Mouse (Mus musculus): ENCODE data around the gene Rhox12. TPM values are rescaled to one million over a fixed set of nuclear protein-coding genes. Genes with fewer than 3 reads are reported as not detected.

The Rhox12 gene
- total and polyA plus RNA-seq, 3 experiments = not detected

DNA sequence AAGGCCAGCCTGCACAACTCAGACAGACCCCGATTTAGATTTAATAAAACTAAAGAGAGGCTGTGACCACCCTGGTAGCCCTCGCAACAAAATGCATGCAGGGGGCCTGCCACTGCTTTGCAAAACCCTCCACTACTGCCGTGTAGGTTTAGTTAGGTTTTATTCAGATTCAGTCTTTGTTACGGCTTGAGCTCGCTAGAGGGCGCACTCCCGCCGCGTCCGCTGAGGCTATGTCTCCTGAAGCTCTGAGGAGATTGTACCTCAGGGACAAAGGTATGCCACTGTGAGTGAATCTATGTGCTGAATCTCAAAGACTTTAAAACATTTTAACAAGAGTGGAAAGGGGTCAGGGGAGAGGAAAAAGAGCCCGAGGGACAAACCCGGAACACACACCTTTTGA is 26.5 kb downstream of the Rhox12 start:
- H3K4me1 ChIP-seq (ENCODE audit: control insufficient read depth in 1 of 2, insufficient read depth in 2 of 2, low read length in 2 of 2) = no peaks in the 10 kb centered on the region
- no peaks in the 10 kb centered on the region for H3K36me3 ChIP-seq (ENCODE audit: control insufficient read depth in 1 of 2, insufficient read depth in 2 of 2, low read length in 2 of 2)
- no peaks in the 10 kb centered on the region for H3K27me3 ChIP-seq (ENCODE audit: control insufficient read depth in 1 of 2, insufficient read depth in 2 of 2, low read length in 2 of 2)
- no peak overlapping the region for H3K27ac ChIP-seq (ENCODE audit: control insufficient read depth, low read depth, low read length)
- H3K79me2 ChIP-seq (ENCODE audit: control insufficient read depth, insufficient read depth, low read length, poor library complexity) = no peaks in the 10 kb centered on the region
- H3K9ac ChIP-seq (ENCODE audit: control insufficient read depth, low read depth, low read length, poor library complexity, severe bottlenecking) = no peak overlapping the region
- DNase-seq (ENCODE audit: low read depth, low spot score) = no peak
- no peaks in the 10 kb centered on the region for H3K9me3 ChIP-seq (replicated peaks; ENCODE audit: insufficient read depth, low read length)
- no peak overlapping the region for H3K4me3 ChIP-seq (ENCODE audit: control insufficient read depth in 1 of 2, insufficient read depth in 1 of 2, low read depth in 2 of 2, low read length in 2 of 2)
- TF ChIP-seq RAD21 (IDR thresholded peaks at IDR 0.05; ENCODE audit: low read depth, low read length) (peak; percentile 19), USF2 (IDR thresholded peaks at IDR 0.05; ENCODE audit: borderline replicate concordance in 1 of 2, insufficient read depth in 1 of 2, low read depth in 1 of 2, low read length in 2 of 2) (no peak), ZNF384 (IDR thresholded peaks at IDR 0.05; ENCODE audit: low read depth, low read length) (no peak), SMC3 (IDR thresholded peaks at IDR 0.05; ENCODE audit: low read depth, low read length) (peak; percentile 15; the same call in 1 of the 2 replicates), CTCF (IDR thresholded peaks at IDR 0.05 in 2 of 3, conservative IDR thresholded peaks at IDR 0.05 in 1 of 3; ENCODE audit: control insufficient read depth in 1 of 3, insufficient read depth in 1 of 3, low read depth in 2 of 3, low read length in 3 of 3, poor library complexity in 1 of 3, severe bottlenecking in 1 of 3) (peak; percentile 31 to 56 (median 36); a peak in 5 of 6 replicates), ELF1 (IDR thresholded peaks at IDR 0.05; ENCODE audit: low read depth, low read length) (no peak)

DNA sequence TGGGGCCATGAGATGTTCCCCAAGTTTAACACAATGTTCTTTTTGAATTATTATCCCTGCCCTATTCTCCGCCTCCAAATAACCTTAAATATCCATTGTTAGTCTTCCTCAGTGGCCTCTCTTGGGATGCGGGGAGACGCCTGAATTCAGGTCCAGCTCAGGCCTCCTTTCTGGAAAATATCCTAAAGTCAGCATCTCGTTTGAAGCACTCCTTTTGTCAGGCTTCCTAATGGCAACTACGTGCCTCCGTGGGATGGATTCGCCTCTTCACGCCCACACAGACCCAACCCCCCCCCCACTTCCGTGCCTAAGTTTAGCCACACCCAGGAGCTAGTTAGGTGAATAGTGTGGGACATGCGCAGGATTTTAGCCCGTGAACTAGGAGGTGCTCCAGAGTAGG is 44.5 kb downstream of the Rhox12 start, which contains the start of gene Rhox10:
Rhox10 (plus strand) TSS at position 301 of the 400 bp plus-strand sequence.
- H3K27me3 ChIP-seq (ENCODE audit: control insufficient read depth in 1 of 2, insufficient read depth in 2 of 2, low read length in 2 of 2) = no peaks in the 10 kb centered on the region
- TF ChIP-seq MAFK (IDR thresholded peaks at IDR 0.05; ENCODE audit: borderline replicate concordance, low read depth, low read length) (no peak), HCFC1 (IDR thresholded peaks at IDR 0.05; ENCODE audit: low read depth, low read length) (no peak)
- no peak for DNase-seq (ENCODE audit: low read depth, low spot score)
- no peaks in the 10 kb centered on the region for H3K9me3 ChIP-seq (replicated peaks; ENCODE audit: insufficient read depth, low read length)
- H3K4me3 ChIP-seq (ENCODE audit: control insufficient read depth in 1 of 2, insufficient read depth in 1 of 2, low read depth in 2 of 2, low read length in 2 of 2) = no peak within 1 kb of the TSS
- no peaks in the 10 kb centered on the region for H3K36me3 ChIP-seq (ENCODE audit: control insufficient read depth in 1 of 2, insufficient read depth in 2 of 2, low read length in 2 of 2)
- H3K4me1 ChIP-seq (ENCODE audit: control insufficient read depth in 1 of 2, insufficient read depth in 2 of 2, low read length in 2 of 2) = no peaks in the 10 kb centered on the region
- no peak within 1 kb of the TSS for H3K9ac ChIP-seq (ENCODE audit: control insufficient read depth, low read depth, low read length, poor library complexity, severe bottlenecking)
- no peaks in the 10 kb centered on the region for H3K79me2 ChIP-seq (ENCODE audit: control insufficient read depth, insufficient read depth, low read length, poor library complexity)
- no peak within 1 kb of the TSS for H3K27ac ChIP-seq (ENCODE audit: control insufficient read depth, low read depth, low read length)

DNA sequence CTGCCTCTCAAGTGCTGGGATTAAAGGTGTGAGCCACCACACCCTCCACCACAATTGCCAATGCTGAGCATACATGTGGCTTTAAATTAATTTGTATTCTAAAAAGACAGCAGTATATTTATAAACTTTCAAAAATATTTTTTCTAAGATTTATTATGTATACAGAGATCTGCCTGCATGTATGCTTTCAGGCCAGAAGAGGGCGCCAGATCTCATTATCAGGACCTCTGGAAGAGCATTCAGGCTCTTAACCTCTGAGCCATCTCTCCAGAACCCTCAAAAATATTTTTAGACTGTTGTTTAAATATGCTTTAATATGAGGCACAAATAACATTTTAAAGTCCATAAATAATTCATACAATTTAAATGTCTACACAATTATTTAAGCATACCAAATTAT is 49.2 kb downstream of the Rhox12 start:
- Histone ChIP-seq H3K27me3 (ENCODE audit: control insufficient read depth in 1 of 2, insufficient read depth in 2 of 2, low read length in 2 of 2) (no peaks in the 10 kb centered on the region), H3K4me1 (ENCODE audit: control insufficient read depth in 1 of 2, insufficient read depth in 2 of 2, low read length in 2 of 2) (no peaks in the 10 kb centered on the region), H3K36me3 (ENCODE audit: control insufficient read depth in 1 of 2, insufficient read depth in 2 of 2, low read length in 2 of 2) (no peaks in the 10 kb centered on the region), H3K27ac (ENCODE audit: control insufficient read depth, low read depth, low read length) (no peak overlapping the region), H3K4me3 (ENCODE audit: control insufficient read depth in 1 of 2, insufficient read depth in 1 of 2, low read depth in 2 of 2, low read length in 2 of 2) (no peak overlapping the region), H3K9me3 (replicated peaks; ENCODE audit: insufficient read depth, low read length) (no peaks in the 10 kb centered on the region), H3K79me2 (ENCODE audit: control insufficient read depth, insufficient read depth, low read length, poor library complexity) (no peaks in the 10 kb centered on the region), H3K9ac (ENCODE audit: control insufficient read depth, low read depth, low read length, poor library complexity, severe bottlenecking) (no peak overlapping the region)
- peak; percentile 37 for DNase-seq (ENCODE audit: low read depth, low spot score)
- no peak for TF ChIP-seq UBTF (IDR thresholded peaks at IDR 0.05; ENCODE audit: borderline replicate concordance, insufficient read depth, low read depth, low read length)
- TF ChIP-seq POLR2A (IDR thresholded peaks at IDR 0.05; ENCODE audit: control insufficient read depth in 1 of 2, insufficient read depth in 1 of 2, low read depth in 1 of 2, low read length in 2 of 2, poor library complexity in 1 of 2) = no peak
- TF ChIP-seq MYB (IDR thresholded peaks at IDR 0.05; ENCODE audit: low read depth, low read length) = no peak
- no peak for TF ChIP-seq POLR2AphosphoS2 (IDR thresholded peaks at IDR 0.05; ENCODE audit: low read length)
- TF ChIP-seq BHLHE40 (IDR thresholded peaks at IDR 0.05; ENCODE audit: borderline replicate concordance, low read depth, low read length) = no peak
- no peak for TF ChIP-seq TAL1 (IDR thresholded peaks at IDR 0.05; ENCODE audit: low read length)
- no peak for TF ChIP-seq MYC (IDR thresholded peaks at IDR 0.05; ENCODE audit: low read depth, low read length)
- TF ChIP-seq HCFC1 (IDR thresholded peaks at IDR 0.05; ENCODE audit: low read depth, low read length) = no peak
- no peak for TF ChIP-seq TCF12 (IDR thresholded peaks at IDR 0.05; ENCODE audit: low read depth, low read length)
- TF ChIP-seq CHD1 (IDR thresholded peaks at IDR 0.05; ENCODE audit: low read depth, low read length) = no peak
- TF ChIP-seq CHD2 (IDR thresholded peaks at IDR 0.05; ENCODE audit: low read length) = no peak
- no peak for TF ChIP-seq RCOR1 (IDR thresholded peaks at IDR 0.05; ENCODE audit: low read depth, low read length)
- no peak for TF ChIP-seq KAT2A (conservative IDR thresholded peaks at IDR 0.05; ENCODE audit: low read depth, low read length)
- TF ChIP-seq NRF1 (IDR thresholded peaks at IDR 0.05; ENCODE audit: insufficient read depth, low read depth, low read length, poor library complexity, severe bottlenecking) = no peak
- TF ChIP-seq ZC3H11A (IDR thresholded peaks at IDR 0.05; ENCODE audit: low read depth, low read length) = 0 out of 2 replicates have a peak, but pooled peaks have one; percentile 20
- no peak for TF ChIP-seq NELFE (IDR thresholded peaks at IDR 0.05; ENCODE audit: low read depth, low read length)
- no peak for TF ChIP-seq MEF2A (IDR thresholded peaks at IDR 0.05; ENCODE audit: extremely low read depth, insufficient replicate concordance, low read depth, low read length, poor library complexity, severe bottlenecking)
- TF ChIP-seq RAD21 (IDR thresholded peaks at IDR 0.05; ENCODE audit: low read depth, low read length) = peak; percentile 40
- no peak for TF ChIP-seq MAZ (IDR thresholded peaks at IDR 0.05; ENCODE audit: low read depth, low read length)
- no peak for TF ChIP-seq TBP (IDR thresholded peaks at IDR 0.05; ENCODE audit: low read depth, low read length)

Measured in MEL (cell line).